Mouse (Mus musculus) forebrain, postnatal 0 days (tissue): ENCODE data around the gene Bricd5. TPM values are rescaled to one million over a fixed set of nuclear protein-coding genes. Genes with fewer than 3 reads are reported as not detected.
A peak's percentile ranks its signal among the peaks of the same experiment; 100 is the strongest.
"Not testable (repeated sequence)": the region's sequence is repeated elsewhere in the genome, so short reads cannot be mapped to it uniquely, and the experiment has no call there.

Experiments used
- ATAC-seq: fragments of 200-750 bp; cut with Nextera tagmentation; 2 replicates; pipeline ENCODE4 v1.8.0; 2017; ENCODE audit warnings: mild to moderate bottlenecking, moderate library complexity
- DNase-seq: peaks from one replicate; pipeline ENCODE4 v3.0.0-alpha.2; 2015
- H3K27ac ChIP-seq: fragments of 300-500 bp; sonication (generic); 2 replicates; pipeline ENCODE4 v1.5.1; 2014; ENCODE audit warnings: low read depth, mild to moderate bottlenecking, antibody characterized with exemption, low read length, moderate library complexity, mixed read lengths
- H3K27me3 ChIP-seq: fragments of 300-500 bp; sonication (generic); 2 replicates; pipeline ENCODE4 v1.6.1; 2014; ENCODE audit warnings: mild to moderate bottlenecking, low read length, mixed read lengths; ENCODE audit not compliant: insufficient read depth
- H3K36me3 ChIP-seq: fragments of 300-500 bp; sonication (generic); 2 replicates; pipeline ENCODE4 v1.6.1; 2014; ENCODE audit warnings: mild to moderate bottlenecking, moderate library complexity; ENCODE audit not compliant: insufficient read depth
- H3K4me1 ChIP-seq: fragments of 300-500 bp; sonication (generic); 2 replicates; pipeline ENCODE4 v1.6.1; 2014; ENCODE audit warnings: antibody characterized with exemption; ENCODE audit not compliant: insufficient read depth
- H3K4me2 ChIP-seq: fragments of 300-500 bp; sonication (generic); 2 replicates; pipeline ENCODE4 v1.6.1; 2014; ENCODE audit warnings: low read depth, mild to moderate bottlenecking, moderate library complexity
- H3K4me3 ChIP-seq: fragments of 300-500 bp; sonication (generic); 2 replicates; pipeline ENCODE4 v1.5.1; 2014; ENCODE audit warnings: low read depth, low read length, mixed read lengths
- H3K9ac ChIP-seq: fragments of 300-500 bp; sonication (generic); 2 replicates; pipeline ENCODE4 v1.6.1; 2014; ENCODE audit warnings: mild to moderate bottlenecking
- H3K9me3 ChIP-seq: fragments of 300-500 bp; sonication (generic); 2 replicates; pipeline ENCODE4 v1.6.1; 2016; ENCODE audit warnings: low read length
- CTCF ChIP-seq: sonication (generic); IDR thresholded peaks from 2 replicates; pipeline ENCODE4 v1.5.1; 2016; ENCODE audit warnings: antibody characterized with exemption, control low read depth, low read depth
- WGBS: fragments of 180-500 bp; shearing (Covaris S2); extraction: QIAGEN DNeasy Blood & Tissue Kit; methylation state at CpG from one replicate; pipeline ENCODE4 v1.1.7; 2014; 5-methylcytosine and 5-hydroxymethylcytosine counted together
- polyA plus RNA-seq: library from polyadenylated mRNA; unstranded; fragments of >200 nt; fragmentation: Nextera tagmentation; extraction: Ambion mirVana; gene quantifications from 2 replicates; pipeline ENCODE4 v1.2.1, GENCODE M21; 2015
- total RNA-seq: library from RNA; depleted of rRNA; stranded (reverse); fragments of >200 nt; gene quantifications from 2 replicates; pipeline ENCODE4 v1.2.3, GENCODE M21; 2014; rRNA removed

Gene Bricd5
- total RNA-seq (1.2 and 2.0 TPM in 2 replicates), polyA plus RNA-seq (1.6 and 4.3 TPM in 2 replicates)

DNA sequence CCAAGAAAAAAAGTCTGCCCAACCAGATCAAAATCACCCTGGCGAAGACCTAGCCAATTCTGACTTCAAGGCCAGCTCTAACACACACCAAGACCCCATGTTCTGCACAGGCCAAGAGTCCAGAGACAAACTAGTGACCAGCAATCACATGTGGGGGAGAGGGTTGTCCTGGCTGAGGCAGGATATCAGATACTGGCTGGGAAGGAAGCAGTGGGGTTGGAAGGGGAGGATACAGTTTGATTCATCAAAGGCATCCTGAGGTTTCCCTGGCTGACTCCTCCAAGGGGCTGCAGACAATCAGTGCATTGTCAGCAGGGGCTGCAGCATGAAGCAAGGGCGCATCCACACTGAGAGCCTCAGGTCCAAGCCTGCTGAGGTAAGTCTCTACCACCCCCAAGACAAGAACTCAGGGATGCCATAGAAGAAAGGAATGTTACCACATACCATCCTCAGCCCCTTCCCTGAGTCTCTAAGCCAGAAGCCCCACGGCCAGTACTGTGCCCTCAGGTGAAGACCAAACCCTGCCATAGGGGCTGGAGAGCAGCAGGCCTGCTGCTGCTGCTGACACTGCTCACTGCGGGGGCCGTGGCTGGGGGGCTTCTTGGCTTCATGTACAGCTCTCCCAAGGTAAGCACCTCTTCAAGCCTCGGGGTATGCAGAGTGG lies at the start of gene Bricd5:
Gene Bricd5, plus strand, starts transcription at position 273 of the 664 bp plus-strand sequence.
- H3K4me2 ChIP-seq, result no peak within 1 kb of the TSS
- TF ChIP-seq CTCF, result no peak

DNA sequence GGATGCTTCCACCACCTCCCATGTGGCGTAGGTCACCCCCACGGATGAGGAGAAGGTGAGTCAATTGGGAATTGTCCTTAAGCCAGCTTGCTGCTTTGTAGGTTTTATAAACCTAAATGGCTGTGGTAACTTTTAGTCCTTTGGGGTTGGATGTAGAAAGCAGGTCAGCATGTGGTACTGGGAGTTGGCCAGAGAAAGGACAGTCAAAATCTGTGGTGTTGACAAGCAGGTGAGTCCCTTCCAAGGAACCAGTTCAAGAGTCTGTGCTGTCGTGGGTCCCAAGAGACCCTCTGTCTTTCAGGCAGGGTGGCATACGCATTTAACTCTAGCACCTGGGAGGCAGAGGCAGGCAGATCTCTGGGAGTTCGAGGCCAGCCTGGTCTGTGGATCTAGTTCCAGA lies 49.2 kb upstream of the Bricd5 start:
- 93% methylated on average over 5 of the region's 5 CpGs for WGBS
- H3K27me3 ChIP-seq, result no peaks in the 10 kb centered on the region
- ATAC-seq (no peak), DNase-seq (no peak)
- no peak overlapping the region for H3K4me3 ChIP-seq
- no peak overlapping the region for H3K27ac ChIP-seq
- H3K9ac ChIP-seq, result no peak overlapping the region
- no peaks in the 10 kb centered on the region for H3K4me1 ChIP-seq
- H3K4me2 ChIP-seq, result no peak overlapping the region
- TF ChIP-seq CTCF, result no peak
- H3K36me3 ChIP-seq, result peaks cover 52% of the 10 kb centered on the region
- H3K9me3 ChIP-seq, result no peaks in the 10 kb centered on the region

More for the DNA sequence above, at the start of gene Bricd5:
- no peak within 1 kb of the TSS for H3K4me3 ChIP-seq
- H3K27ac ChIP-seq, result peak within 1 kb of the TSS; percentile 45; the same call in 1 of the 2 replicates
- DNase-seq (no peak), ATAC-seq (no peak)
- peaks cover 15% of the 10 kb centered on the region for H3K4me1 ChIP-seq
- no peaks in the 10 kb centered on the region for H3K9me3 ChIP-seq
- no peak within 1 kb of the TSS for H3K9ac ChIP-seq
- 71% methylated on average over 6 of the region's 6 CpGs for WGBS
- no peaks in the 10 kb centered on the region for H3K27me3 ChIP-seq
- H3K36me3 ChIP-seq, result peaks cover 37% of the 10 kb centered on the region

DNA sequence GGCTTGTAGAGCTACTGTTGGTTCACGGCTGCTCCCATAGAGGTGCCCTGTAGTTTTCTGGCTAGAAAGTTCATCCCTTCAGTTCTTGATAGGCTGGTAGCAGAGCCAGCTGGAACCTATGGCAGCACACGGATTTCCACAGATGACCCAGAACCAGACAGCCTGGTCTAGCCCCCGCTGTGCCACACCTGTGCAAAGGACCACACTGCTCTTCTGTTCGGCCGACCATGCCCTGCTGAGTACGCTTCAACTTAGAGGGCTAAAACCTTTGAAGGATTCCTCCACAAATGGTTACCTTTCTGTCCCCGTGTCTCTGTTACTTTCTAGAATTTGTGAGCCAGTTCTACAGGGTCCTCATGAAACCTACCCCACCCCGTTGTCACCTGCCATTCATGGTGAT lies 48.4 kb upstream of the Bricd5 start:
- WGBS, result 95% methylated on average over 4 of the region's 8 CpGs
- H3K4me3 ChIP-seq, result not testable (repeated sequence)

DNA sequence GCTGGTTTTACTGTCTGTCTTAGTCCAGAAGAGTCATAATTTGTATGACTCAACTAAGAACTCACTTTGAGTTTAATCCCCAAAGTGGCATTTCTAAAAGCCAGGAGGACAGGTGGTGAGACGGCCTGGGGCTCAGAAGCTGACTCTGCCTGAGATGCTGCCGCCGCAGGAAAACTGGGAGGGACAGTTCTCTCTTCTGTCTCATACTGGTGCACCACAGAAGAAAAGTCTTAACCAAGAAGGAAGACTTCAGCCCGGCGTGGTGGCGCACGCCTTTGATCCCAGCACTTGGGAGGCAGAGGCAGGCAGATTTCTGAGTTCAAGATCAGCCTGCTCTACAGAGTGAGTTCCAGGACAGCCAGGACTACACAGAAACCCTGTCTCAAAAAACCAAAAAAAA lies 47.8 kb upstream of the Bricd5 start:
- no peak for TF ChIP-seq CTCF
- H3K9ac ChIP-seq, result no peak overlapping the region
- H3K4me2 ChIP-seq, result peak overlapping the region; percentile 71; the same call in 1 of the 2 replicates
- no peaks in the 10 kb centered on the region for H3K9me3 ChIP-seq
- no peaks in the 10 kb centered on the region for H3K27me3 ChIP-seq
- no peak overlapping the region for H3K4me3 ChIP-seq
- DNase-seq, result no peak
- no peaks in the 10 kb centered on the region for H3K4me1 ChIP-seq
- WGBS, result 86% methylated on average over 7 of the region's 7 CpGs
- ATAC-seq, result no peak
- H3K36me3 ChIP-seq, result peaks cover 38% of the 10 kb centered on the region
- peak overlapping the region; percentile 89; the same call in 1 of the 2 replicates for H3K27ac ChIP-seq

More for the DNA sequence above, 48.4 kb upstream of the Bricd5 start:
- H3K4me1 ChIP-seq, H3K27ac ChIP-seq, DNase-seq, H3K4me2 ChIP-seq, H3K9ac ChIP-seq, H3K9me3 ChIP-seq, ATAC-seq, H3K27me3 ChIP-seq: not testable (repeated sequence)
- peaks cover 44% of the 10 kb centered on the region for H3K36me3 ChIP-seq

DNA sequence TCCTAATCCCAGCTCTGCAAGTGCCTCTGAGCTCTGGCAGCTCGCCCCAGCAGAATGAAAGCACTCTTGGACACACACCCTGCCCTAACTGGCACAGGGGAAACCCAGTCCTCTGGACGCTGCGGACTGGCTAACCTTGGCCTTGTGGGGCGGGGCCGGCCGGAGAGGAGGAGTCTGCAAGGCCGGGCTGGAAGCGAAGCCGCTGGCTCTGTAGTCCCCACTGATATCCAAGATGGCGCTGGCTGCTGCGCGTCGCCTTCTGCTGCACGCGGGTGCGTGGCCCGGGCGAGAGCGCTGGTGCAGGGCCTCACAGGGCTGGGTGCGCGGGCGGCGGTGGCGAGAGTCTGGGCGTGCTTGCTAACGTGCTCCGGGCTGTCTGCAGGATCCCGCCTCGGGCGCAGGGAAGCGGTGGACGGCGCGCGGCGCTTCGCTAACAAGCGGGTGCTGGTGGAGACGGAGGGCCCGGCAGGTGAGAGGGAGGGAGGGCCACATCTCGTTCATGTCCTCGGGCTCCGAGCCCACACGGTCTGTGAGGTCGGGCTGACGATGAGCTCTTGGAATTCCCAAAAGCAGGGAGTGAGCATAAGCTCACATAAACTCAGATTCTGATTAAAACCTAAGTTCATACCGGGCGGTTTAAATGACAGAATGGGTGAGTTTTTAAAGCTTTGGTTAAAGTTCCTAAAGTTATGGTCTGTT lies 47.1 kb upstream of the Bricd5 start, which contains the start of gene Eci1:
Gene Eci1, plus strand, starts transcription at position 171 of the 699 bp plus-strand sequence.
- H3K27me3 ChIP-seq, result no peaks in the 10 kb centered on the region
- peaks cover 31% of the 10 kb centered on the region for H3K36me3 ChIP-seq
- H3K4me2 ChIP-seq, result peak within 1 kb of the TSS; percentile 71
- no peak for TF ChIP-seq CTCF
- H3K27ac ChIP-seq, result peak within 1 kb of the TSS; percentile 89
- H3K4me3 ChIP-seq, result peak within 1 kb of the TSS; percentile 50
- peak within 1 kb of the TSS; percentile 75 for H3K9ac ChIP-seq
- DNase-seq (peak; percentile 86), ATAC-seq (peak; percentile 96)
- no peaks in the 10 kb centered on the region for H3K9me3 ChIP-seq
- WGBS, result under 1% methylated on average over 47 of the region's 48 CpGs
- H3K4me1 ChIP-seq, result no peaks in the 10 kb centered on the region

DNA sequence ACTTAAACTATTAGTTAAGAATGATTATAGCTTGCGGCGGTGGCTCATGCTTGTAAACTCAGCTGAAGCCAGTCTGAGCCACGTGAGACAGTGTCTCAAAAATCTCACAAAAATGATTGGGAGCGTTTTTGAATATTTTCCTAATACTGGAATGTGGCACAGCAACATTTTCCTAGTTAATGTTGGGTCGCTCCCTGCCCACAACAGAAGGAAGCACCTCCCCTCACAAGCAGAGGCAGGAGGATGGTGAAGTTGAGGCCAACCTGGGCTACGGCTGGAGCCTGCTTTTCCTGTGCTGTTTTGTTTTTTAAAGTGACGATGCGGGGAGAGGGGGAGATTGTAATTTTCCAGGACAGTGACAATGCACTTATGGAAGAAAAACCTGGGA lies 46.5 kb upstream of the Bricd5 start:
- no peak for TF ChIP-seq CTCF
- no peaks in the 10 kb centered on the region for H3K4me1 ChIP-seq
- 6% methylated on average over 8 of the region's 8 CpGs for WGBS
- no peaks in the 10 kb centered on the region for H3K27me3 ChIP-seq
- H3K9ac ChIP-seq, result no peak overlapping the region
- ATAC-seq (no peak), DNase-seq (no peak)
- H3K4me2 ChIP-seq, result peak overlapping the region; percentile 71
- peak overlapping the region; percentile 50 for H3K4me3 ChIP-seq
- 0 out of 2 replicates have a peak overlapping the region, but pooled peaks have one; percentile 89 for H3K27ac ChIP-seq
- H3K9me3 ChIP-seq, result no peaks in the 10 kb centered on the region
- H3K36me3 ChIP-seq, result peaks cover 25% of the 10 kb centered on the region
